Mouse (Mus musculus): ENCODE results near the gene Aptx. TPM values are rescaled to one million over a fixed set of nuclear protein-coding genes. Genes with fewer than 3 reads are reported as not detected.

Aptx gene
- polyA plus RNA-seq, 1 experiment from 2014 or later, result 25.7 TPM

GRCm38 (mm10) chr4:40680250-40680860 is 22.6 kb downstream of the Aptx start:
- Histone ChIP-seq H3K4me2 (ENCODE audit: low read length) (no peak overlapping the region), H3K9me3 (replicated peaks; ENCODE audit: low read length) (no peaks in the 10 kb centered on the region), H3K27ac (no peak overlapping the region), H3K36me3 (ENCODE audit: insufficient read depth, low read length) (0 out of 2 replicates have a peak, but pooled peaks cover 2% of the 10 kb centered on the region), H3K9ac (ENCODE audit: low read depth, low read length) (no peak overlapping the region), H3K4me1 (replicated peaks; ENCODE audit: insufficient read depth, low read length) (no peaks in the 10 kb centered on the region), H3K27me3 (ENCODE audit: insufficient read depth, low read length) (no peaks in the 10 kb centered on the region), H3K4me3 (replicated peaks; ENCODE audit: low read depth, low read length) (no peak overlapping the region)
- ATAC-seq (replicated peaks; ENCODE audit: low FRiP score, low read depth) (no peak), DNase-seq (ENCODE audit: low spot score) (peak; percentile 76)
- peak; percentile 81 for TF ChIP-seq CTCF (IDR thresholded peaks at IDR 0.05; ENCODE audit: low read depth)
- 54% methylated on average over 5 of the region's 5 CpGs for WGBS

GRCm38 (mm10) chr4:40677132-40677531 is 25.9 kb downstream of the Aptx start:
- H3K27me3 ChIP-seq (ENCODE audit: insufficient read depth, low read length), result no peaks in the 10 kb centered on the region
- H3K4me1 ChIP-seq (replicated peaks; ENCODE audit: insufficient read depth, low read length), result no peaks in the 10 kb centered on the region
- TF ChIP-seq CTCF (IDR thresholded peaks at IDR 0.05; ENCODE audit: low read depth), result peak; percentile 62
- ATAC-seq (replicated peaks; ENCODE audit: low FRiP score, low read depth) (no peak; the same call in 1 of the 2 replicates), DNase-seq (ENCODE audit: low spot score) (peak; percentile 52)
- no peak overlapping the region for H3K27ac ChIP-seq
- no peak overlapping the region for H3K4me3 ChIP-seq (replicated peaks; ENCODE audit: low read depth, low read length)
- no peak overlapping the region for H3K4me2 ChIP-seq (ENCODE audit: low read length)
- WGBS, result 49% methylated on average over 5 of the region's 5 CpGs
- H3K9me3 ChIP-seq (replicated peaks; ENCODE audit: low read length), result no peaks in the 10 kb centered on the region
- H3K9ac ChIP-seq (ENCODE audit: low read depth, low read length), result no peak overlapping the region
- no peaks in the 10 kb centered on the region for H3K36me3 ChIP-seq (ENCODE audit: insufficient read depth, low read length)

GRCm38 (mm10) chr4:40676338-40676737 is 26.7 kb downstream of the Aptx start:
- WGBS, result 27% methylated on average over 14 of the region's 14 CpGs
- ATAC-seq (replicated peaks; ENCODE audit: low FRiP score, low read depth) (0 out of 2 replicates have a peak, but pooled peaks have one; percentile 22), DNase-seq (ENCODE audit: low spot score) (no peak)
- no peak overlapping the region for H3K27ac ChIP-seq
- H3K27me3 ChIP-seq (ENCODE audit: insufficient read depth, low read length), result no peaks in the 10 kb centered on the region
- no peaks in the 10 kb centered on the region for H3K9me3 ChIP-seq (replicated peaks; ENCODE audit: low read length)
- no peak overlapping the region for H3K4me2 ChIP-seq (ENCODE audit: low read length)
- no peak overlapping the region for H3K9ac ChIP-seq (ENCODE audit: low read depth, low read length)
- no peaks in the 10 kb centered on the region for H3K36me3 ChIP-seq (ENCODE audit: insufficient read depth, low read length)
- no peaks in the 10 kb centered on the region for H3K4me1 ChIP-seq (replicated peaks; ENCODE audit: insufficient read depth, low read length)
- TF ChIP-seq CTCF (IDR thresholded peaks at IDR 0.05; ENCODE audit: low read depth), result no peak
- H3K4me3 ChIP-seq (replicated peaks; ENCODE audit: low read depth, low read length), result no peak overlapping the region

- DNase-seq (ENCODE audit: low spot score) (no peak), ATAC-seq (replicated peaks; ENCODE audit: low FRiP score, low read depth) (no peak)
- Histone ChIP-seq H3K4me3 (replicated peaks; ENCODE audit: low read depth, low read length) (no peak overlapping the region), H3K9me3 (replicated peaks; ENCODE audit: low read length) (no peaks in the 10 kb centered on the region), H3K36me3 (ENCODE audit: insufficient read depth, low read length) (no peaks in the 10 kb centered on the region), H3K27me3 (ENCODE audit: insufficient read depth, low read length) (no peaks in the 10 kb centered on the region), H3K27ac (no peak overlapping the region), H3K4me1 (replicated peaks; ENCODE audit: insufficient read depth, low read length) (no peaks in the 10 kb centered on the region), H3K4me2 (ENCODE audit: low read length) (no peak overlapping the region), H3K9ac (ENCODE audit: low read depth, low read length) (no peak overlapping the region)
- 89% methylated on average over 5 of the region's 5 CpGs for WGBS
- no peak for TF ChIP-seq CTCF (IDR thresholded peaks at IDR 0.05; ENCODE audit: low read depth)
Measured at GRCm38 (mm10) chr4:40673526-40673925, 29.5 kb downstream of the Aptx start.

DNA sequence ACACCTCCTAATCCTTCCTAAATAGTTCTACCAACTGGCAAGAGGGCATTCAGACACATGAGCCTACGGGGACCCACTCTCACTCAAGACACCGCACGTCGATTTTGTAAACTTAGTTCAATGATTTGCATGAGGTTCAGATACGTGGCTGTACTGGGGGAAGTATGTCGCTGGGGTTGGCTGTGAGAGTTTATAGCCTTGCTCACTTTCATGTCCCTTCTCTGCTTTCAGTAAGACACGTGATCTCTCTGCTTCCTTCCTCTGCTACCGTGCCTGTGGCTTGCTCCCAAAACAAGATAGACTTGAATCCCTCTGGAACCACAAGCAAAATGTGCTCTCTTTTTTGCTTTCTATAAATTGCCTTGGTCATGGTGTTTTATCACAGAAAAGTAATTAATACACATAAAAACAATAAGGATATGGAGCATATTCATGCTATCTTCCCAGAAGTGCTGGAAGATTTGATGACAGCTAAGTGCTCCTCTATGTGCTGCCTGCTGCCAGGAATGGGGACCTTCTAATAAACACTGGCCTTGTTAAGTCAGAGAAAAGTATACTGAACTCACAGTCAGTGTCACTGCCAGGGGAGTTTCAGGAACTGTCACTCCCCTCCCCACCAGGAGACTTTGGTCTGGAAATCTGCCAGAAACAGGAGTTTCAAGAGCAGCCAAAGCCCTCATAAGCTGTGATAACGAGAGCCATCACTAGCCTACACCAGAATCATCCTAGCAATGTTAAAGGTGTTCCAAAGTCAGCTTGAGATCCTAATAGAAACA is 36.6 kb downstream of the Aptx start:
- Histone ChIP-seq H3K36me3 (ENCODE audit: insufficient read depth, low read length) (no peaks in the 10 kb centered on the region), H3K9ac (ENCODE audit: low read depth, low read length) (no peak overlapping the region), H3K9me3 (replicated peaks; ENCODE audit: low read length) (no peaks in the 10 kb centered on the region), H3K4me3 (replicated peaks; ENCODE audit: low read depth, low read length) (no peak overlapping the region), H3K27ac (no peak overlapping the region), H3K27me3 (ENCODE audit: insufficient read depth, low read length) (no peaks in the 10 kb centered on the region), H3K4me1 (replicated peaks; ENCODE audit: insufficient read depth, low read length) (no peaks in the 10 kb centered on the region), H3K4me2 (ENCODE audit: low read length) (no peak overlapping the region)
- DNase-seq (ENCODE audit: low spot score) (no peak), ATAC-seq (replicated peaks; ENCODE audit: low FRiP score, low read depth) (no peak)
- no peak for TF ChIP-seq CTCF (IDR thresholded peaks at IDR 0.05; ENCODE audit: low read depth)
- 64% methylated on average over 9 of the region's 9 CpGs for WGBS

- Histone ChIP-seq H3K9ac (ENCODE audit: low read depth, low read length) (no peak overlapping the region), H3K36me3 (ENCODE audit: insufficient read depth, low read length) (no peaks in the 10 kb centered on the region), H3K4me2 (ENCODE audit: low read length) (no peak overlapping the region), H3K9me3 (replicated peaks; ENCODE audit: low read length) (no peaks in the 10 kb centered on the region), H3K27me3 (ENCODE audit: insufficient read depth, low read length) (no peaks in the 10 kb centered on the region), H3K4me3 (replicated peaks; ENCODE audit: low read depth, low read length) (no peak overlapping the region), H3K4me1 (replicated peaks; ENCODE audit: insufficient read depth, low read length) (no peaks in the 10 kb centered on the region), H3K27ac (no peak overlapping the region)
- 84% methylated on average over 2 of the region's 2 CpGs for WGBS
- no peak for TF ChIP-seq CTCF (IDR thresholded peaks at IDR 0.05; ENCODE audit: low read depth)
- DNase-seq (ENCODE audit: low spot score) (no peak), ATAC-seq (replicated peaks; ENCODE audit: low FRiP score, low read depth) (no peak)
Measured at GRCm38 (mm10) chr4:40651055-40651454, 51.9 kb downstream of the Aptx start.
